Mouse (Mus musculus) small intestine, adult 2 months (tissue): ENCODE measurements at regions not wholly inside any gene's neighbourhood (a gene's known extent, or its start where the extent isn't known, plus 50 kb on each side); places are given as distances from the start of the nearest gene placed in this dataset.
"Not testable (repeated sequence)": the region's sequence is repeated elsewhere in the genome, so short reads cannot be mapped to it uniquely, and the experiment has no call there.

Experiments
- CTCF ChIP-seq: fragments of 200-500 bp; IDR thresholded peaks from 2 replicates; pipeline ENCODE4 v1.5.1; 2012; ENCODE audit warnings: low read depth, mild to moderate bottlenecking, control low read depth, inconsistent platforms, low read length, moderate library complexity, mixed read lengths; ENCODE audit not compliant: insufficient replicate concordance, insufficient read length; ENCODE audit errors: extremely low read depth
- POLR2A ChIP-seq: fragments of 200-500 bp; IDR thresholded peaks from 2 replicates; pipeline ENCODE4 v1.6.1; 2012; ENCODE audit warnings: low read depth, mild to moderate bottlenecking, control low read depth, inconsistent platforms, low read length, moderate library complexity

GRCm38 (mm10) chr14:52752159-52752558 is 256.6 kb upstream of the Olfr1507 start:
- not testable (repeated sequence) for TF ChIP-seq POLR2A, CTCF
